Mouse (Mus musculus) spleen, adult 2 months (tissue): ENCODE measurements around the gene Olfr1217. TPM values are rescaled to one million over a fixed set of nuclear protein-coding genes. Genes with fewer than 3 reads are reported as not detected.
"Not testable (repeated sequence)": the region's sequence is repeated elsewhere in the genome, so short reads cannot be mapped to it uniquely, and the experiment has no call there.

Source experiments
- DNase-seq, 2 experiments: peaks; one replicate each; pipeline versions ENCODE4 v3.0.0 to v3.0.0-alpha.2; 2012 to 2021; ENCODE audit warnings: low spot score in 2 of 2, low read depth in 1 of 2
- H3K27ac ChIP-seq: fragments of 200-500 bp; 2 replicates; pipeline ENCODE4 v1.5.1; 2012; ENCODE audit warnings: low read length, inconsistent platforms; ENCODE audit not compliant: insufficient read depth
- H3K27me3 ChIP-seq: fragments of 200-500 bp; 2 replicates; pipeline ENCODE4 v1.6.1; 2012; ENCODE audit warnings: mild to moderate bottlenecking, moderate library complexity, low read length, inconsistent platforms; ENCODE audit not compliant: control insufficient read depth, insufficient read depth
- H3K36me3 ChIP-seq: fragments of 200-500 bp; 2 replicates; pipeline ENCODE4 v1.6.1; 2012; ENCODE audit warnings: mild to moderate bottlenecking, low read length, inconsistent platforms; ENCODE audit not compliant: control insufficient read depth, insufficient read depth
- H3K4me1 ChIP-seq: fragments of 200-500 bp; 2 replicates; pipeline ENCODE4 v1.6.1; 2011; ENCODE audit warnings: inconsistent platforms; ENCODE audit not compliant: control insufficient read depth, insufficient read depth, insufficient read length
- H3K4me3 ChIP-seq: fragments of 200-500 bp; 2 replicates; pipeline ENCODE4 v1.5.1; 2011; ENCODE audit warnings: mild to moderate bottlenecking, inconsistent platforms; ENCODE audit not compliant: insufficient read depth, insufficient read length; ENCODE audit errors: extremely low read depth
- CTCF ChIP-seq: fragments of 200-500 bp; IDR thresholded peaks from 2 replicates; pipeline ENCODE4 v1.5.1; 2011; ENCODE audit warnings: mild to moderate bottlenecking, inconsistent platforms; ENCODE audit not compliant: insufficient read depth, insufficient read length, insufficient replicate concordance; ENCODE audit errors: extremely low read depth
- POLR2A ChIP-seq: fragments of 200-500 bp; IDR thresholded peaks from 2 replicates; pipeline ENCODE4 v1.6.1; 2011; ENCODE audit warnings: low read depth, low read length, inconsistent platforms
- WGBS: fragments of 180-500 bp; shearing (Covaris S2); methylation state at CpG from one replicate; pipeline ENCODE4 v1.1.7; 2018; 5-methylcytosine and 5-hydroxymethylcytosine counted together
- polyA plus RNA-seq: library from polyadenylated mRNA; depleted of rRNA; stranded (reverse); fragments of >200 nt; gene quantifications from 2 replicates; pipeline ENCODE4 v1.2.3, GENCODE M21; 2012; rRNA removed

Gene Olfr1217
- not detected in 2 replicates for polyA plus RNA-seq

DNA sequence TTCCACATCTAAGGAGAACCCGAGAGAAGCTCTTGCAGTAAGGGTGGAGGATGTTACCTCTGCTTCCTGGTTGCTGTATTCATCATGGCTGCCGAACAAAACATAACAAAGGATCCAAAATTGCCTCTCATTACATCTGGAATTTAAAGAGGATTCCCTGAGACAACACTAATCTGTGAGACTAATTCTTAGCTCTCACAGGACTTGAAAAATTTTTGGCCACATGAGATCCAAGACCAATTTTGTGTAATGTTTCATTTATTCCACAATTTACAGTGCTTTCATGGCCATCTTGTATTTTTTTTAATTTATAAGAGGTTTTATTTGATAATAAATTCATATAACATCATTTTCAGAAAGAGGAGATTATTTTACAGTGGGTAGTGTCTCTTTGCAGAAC is at the start of gene Olfr1217:
Gene Olfr1217 (minus strand): TSS at position 101 of the 400 bp plus-strand sequence.
- Histone ChIP-seq H3K4me3 (no peak within 1 kb of the TSS), H3K36me3 (no peaks in the 10 kb centered on the region), H3K27ac (no peak within 1 kb of the TSS), H3K4me1 (no peaks in the 10 kb centered on the region), H3K27me3 (no peaks in the 10 kb centered on the region)
- no peak for DNase-seq
- TF ChIP-seq POLR2A (no peak), CTCF (no peak)
- WGBS = 59% methylated on average over 2 of the region's 2 CpGs

DNA sequence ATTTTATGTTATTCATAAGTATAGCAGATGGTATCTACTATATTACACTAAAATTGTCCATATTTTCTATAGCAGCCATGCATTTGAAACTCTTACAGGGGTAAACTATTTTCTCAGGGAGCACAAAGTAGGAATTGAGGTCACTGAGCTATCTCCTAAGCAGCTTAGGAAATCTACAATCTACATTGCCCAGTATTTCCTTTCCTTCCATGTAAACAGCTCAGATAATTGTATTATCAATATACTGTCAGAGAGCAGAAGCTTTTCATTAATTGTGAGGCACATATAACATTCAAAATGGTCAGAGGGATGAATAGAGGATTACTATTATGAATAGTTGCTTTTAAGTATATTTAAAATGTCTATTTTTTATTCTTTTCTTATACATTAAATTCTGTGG is 49.6 kb upstream of the Olfr1217 start:
- no peak for TF ChIP-seq CTCF
- no peak for TF ChIP-seq POLR2A
- DNase-seq = no peak
- no peaks in the 10 kb centered on the region for H3K27me3 ChIP-seq
- H3K4me1 ChIP-seq = no peaks in the 10 kb centered on the region
- no peaks in the 10 kb centered on the region for H3K36me3 ChIP-seq
- no peak overlapping the region for H3K27ac ChIP-seq
- no peak overlapping the region for H3K4me3 ChIP-seq

DNA sequence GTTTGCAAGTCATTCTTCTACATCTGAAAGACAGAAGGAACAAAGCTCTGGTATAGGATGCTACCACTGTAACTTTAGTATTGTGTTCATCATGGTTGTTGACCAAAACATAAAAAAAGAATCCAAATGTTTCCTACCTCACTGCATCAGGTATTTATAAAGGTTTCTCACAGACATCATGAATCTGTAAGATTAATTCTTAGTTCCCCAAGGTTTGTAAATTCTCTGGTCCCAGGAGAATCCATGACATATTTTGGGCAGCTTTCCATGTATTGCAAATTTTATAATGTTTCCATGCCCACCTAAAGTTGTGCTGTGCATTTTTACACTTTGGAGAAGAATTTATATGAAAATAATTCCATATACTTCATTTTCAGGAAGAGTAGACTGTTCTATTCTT is 29.2 kb upstream of the Olfr1217 start, which contains the start of gene Olfr1218:
Gene Olfr1218 (minus strand): TSS at position 101 of the 400 bp plus-strand sequence.
- Histone ChIP-seq H3K27ac (no peak within 1 kb of the TSS), H3K27me3 (no peaks in the 10 kb centered on the region), H3K4me1 (no peaks in the 10 kb centered on the region), H3K36me3 (no peaks in the 10 kb centered on the region), H3K4me3 (no peak within 1 kb of the TSS)
- no peak for DNase-seq
- TF ChIP-seq CTCF (no peak), POLR2A (no peak)

DNA sequence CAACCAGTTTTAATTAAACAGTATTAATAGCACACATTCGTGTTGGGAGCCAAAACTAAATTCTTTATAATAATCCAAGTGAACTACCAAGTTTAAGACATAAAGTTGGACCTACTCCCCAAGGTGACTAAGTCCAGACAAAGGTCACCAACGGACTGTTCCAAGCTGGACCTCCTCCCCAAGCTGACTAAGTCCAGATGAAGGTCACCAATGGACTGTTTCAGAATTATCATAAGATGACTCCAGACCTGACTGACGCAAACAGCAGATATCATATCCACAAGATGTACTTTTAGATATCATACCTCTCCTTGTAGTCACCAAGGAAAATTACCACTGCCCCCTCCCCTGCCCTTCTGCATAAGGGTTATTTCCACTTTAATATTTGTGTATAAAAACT is 10.4 kb downstream of the Olfr1217 start:
- not testable (repeated sequence) for H3K4me1 ChIP-seq, H3K27me3 ChIP-seq, H3K36me3 ChIP-seq, H3K27ac ChIP-seq, H3K4me3 ChIP-seq, DNase-seq
- 65% methylated on average over 3 of the region's 3 CpGs for WGBS

DNA sequence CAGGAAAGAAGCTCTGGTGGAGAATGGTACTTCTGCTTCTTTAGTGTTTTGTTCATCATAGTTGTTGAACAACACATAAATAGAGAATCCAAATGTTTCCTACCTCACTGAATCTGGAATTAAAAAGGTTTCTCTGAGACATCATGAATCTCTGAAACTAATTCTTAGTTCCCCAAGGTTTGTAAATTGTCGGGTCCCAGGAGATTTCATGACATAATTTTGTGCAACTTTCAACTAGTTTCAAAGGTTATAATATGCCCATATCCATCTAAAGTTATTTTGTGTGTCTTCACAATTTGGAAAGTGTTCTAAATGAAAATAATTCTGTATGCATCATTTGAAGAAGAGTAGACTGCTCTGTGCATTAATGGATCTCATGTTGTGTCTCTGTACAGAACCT is 13.6 kb downstream of the Olfr1217 start, which contains the start of gene Olfr1216:
Gene Olfr1216 (minus strand): TSS at position 101 of the 400 bp plus-strand sequence.
- no peak for TF ChIP-seq POLR2A
- TF ChIP-seq CTCF = no peak

DNA sequence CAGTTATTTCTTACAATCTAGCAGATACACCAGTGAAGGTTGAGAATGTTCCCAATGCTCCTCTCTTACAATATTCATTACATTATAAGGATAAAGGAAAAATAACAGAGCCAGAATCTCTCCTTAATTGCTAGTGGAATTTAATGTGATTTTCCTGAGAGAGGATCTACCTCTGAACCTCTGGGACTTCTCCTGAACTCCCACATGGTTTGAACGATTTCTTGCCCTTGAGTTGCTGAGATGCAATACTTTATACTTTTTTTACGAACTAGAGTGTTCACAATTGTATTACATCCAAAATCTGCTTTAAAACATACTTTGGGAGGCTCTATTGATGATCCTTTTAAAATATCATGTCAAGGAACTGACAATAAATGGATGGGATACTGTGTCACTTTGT is 25.0 kb downstream of the Olfr1217 start, which contains the start of gene Olfr1215:
Gene Olfr1215 (minus strand): TSS at position 101 of the 400 bp plus-strand sequence.
- TF ChIP-seq CTCF (no peak), POLR2A (no peak)
- Histone ChIP-seq H3K4me3 (no peak within 1 kb of the TSS), H3K4me1 (no peaks in the 10 kb centered on the region), H3K27me3 (no peaks in the 10 kb centered on the region), H3K36me3 (no peaks in the 10 kb centered on the region), H3K27ac (no peak within 1 kb of the TSS)
- DNase-seq = no peak
- WGBS = 59% methylated on average over 2 of the region's 2 CpGs

More for the DNA sequence above, 13.6 kb downstream of the Olfr1217 start, which contains the start of gene Olfr1216:
- no peak for DNase-seq
- no peaks in the 10 kb centered on the region for H3K4me1 ChIP-seq
- WGBS = 80% methylated on average over 1 of the region's 1 CpGs
- no peaks in the 10 kb centered on the region for H3K36me3 ChIP-seq
- no peaks in the 10 kb centered on the region for H3K27me3 ChIP-seq
- H3K4me3 ChIP-seq = no peak within 1 kb of the TSS
- no peak within 1 kb of the TSS for H3K27ac ChIP-seq

DNA sequence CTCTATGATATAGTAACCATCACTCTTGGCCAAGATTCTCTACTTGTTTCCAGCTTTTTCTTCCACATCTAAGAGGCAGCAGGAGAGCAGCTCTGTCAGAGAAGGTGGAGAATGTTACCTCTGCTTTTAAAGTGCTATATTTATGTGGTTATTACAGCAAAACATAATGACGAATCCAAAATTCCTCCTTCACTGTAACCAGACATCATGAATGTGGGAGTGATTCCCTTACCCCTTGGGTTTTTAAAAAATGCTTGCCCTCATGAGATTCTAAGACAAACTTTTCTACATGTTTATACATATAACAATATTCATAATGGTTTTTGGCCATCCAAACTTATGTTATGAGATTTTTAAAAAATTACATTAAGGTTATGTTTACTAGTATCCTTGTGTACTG is 39.3 kb downstream of the Olfr1217 start, which contains the start of gene Olfr1214:
Gene Olfr1214 (minus strand): TSS at position 101 of the 400 bp plus-strand sequence.
- Histone ChIP-seq H3K4me1 (no peaks in the 10 kb centered on the region), H3K27ac (no peak within 1 kb of the TSS), H3K36me3 (no peaks in the 10 kb centered on the region), H3K4me3 (no peak within 1 kb of the TSS), H3K27me3 (no peaks in the 10 kb centered on the region)
- 84% methylated on average over 1 of the region's 1 CpGs for WGBS
- TF ChIP-seq POLR2A = no peak
- no peak for TF ChIP-seq CTCF
- no peak for DNase-seq
